Mouse (Mus musculus) limb, embryonic 11.5 days (tissue): ENCODE data around the gene Amotl1. TPM values are rescaled to one million over a fixed set of nuclear protein-coding genes. Genes with fewer than 3 reads are reported as not detected.

Experiments
- ATAC-seq: fragments of 200-750 bp; cut with Nextera tagmentation; 2 replicates; pipeline ENCODE4 v1.8.0; 2017; ENCODE audit warnings: low read depth; ENCODE audit not compliant: insufficient number of reproducible peaks, low FRiP score, low TSS enrichment
- DNase-seq: peaks from one replicate; pipeline ENCODE4 v3.0.0-alpha.2; 2015; ENCODE audit warnings: low spot score
- H3K27ac ChIP-seq: fragments of 300-500 bp; sonication (generic); replicated peaks from 2 replicates; pipeline ENCODE4 v1.5.1; 2014; ENCODE audit warnings: low read depth, mild to moderate bottlenecking, low read length
- H3K27me3 ChIP-seq: fragments of 300-500 bp; sonication (generic); 2 replicates; pipeline ENCODE4 v1.6.1; 2014; ENCODE audit warnings: mild to moderate bottlenecking, low read length, mixed read lengths; ENCODE audit not compliant: control insufficient read depth, insufficient read depth
- H3K36me3 ChIP-seq: fragments of 300-500 bp; sonication (generic); 2 replicates; pipeline ENCODE4 v1.6.1; 2014; ENCODE audit warnings: mild to moderate bottlenecking, low read length, moderate library complexity, mixed read lengths; ENCODE audit not compliant: control insufficient read depth, insufficient read depth
- H3K4me1 ChIP-seq: fragments of 300-500 bp; sonication (generic); 2 replicates; pipeline ENCODE4 v1.6.1; 2014; ENCODE audit warnings: low read length, mixed read lengths; ENCODE audit not compliant: control insufficient read depth, insufficient read depth
- H3K4me2 ChIP-seq: fragments of 300-500 bp; sonication (generic); 2 replicates; pipeline ENCODE4 v1.6.1; 2014; ENCODE audit warnings: low read depth, mild to moderate bottlenecking, moderate library complexity; ENCODE audit not compliant: severe bottlenecking
- H3K4me3 ChIP-seq: fragments of 300-500 bp; sonication (generic); 2 replicates; pipeline ENCODE4 v1.5.1; 2014; ENCODE audit warnings: low read depth, low read length
- H3K9ac ChIP-seq: fragments of 300-500 bp; sonication (generic); 2 replicates; pipeline ENCODE4 v1.6.1; 2014; ENCODE audit warnings: mild to moderate bottlenecking, low read length
- H3K9me3 ChIP-seq: fragments of 300-500 bp; sonication (generic); 2 replicates; pipeline ENCODE4 v1.6.1; 2016; ENCODE audit warnings: low read length; ENCODE audit not compliant: control insufficient read depth
- WGBS: fragments of 180-500 bp; shearing (Covaris S2); extraction: QIAGEN DNeasy Blood & Tissue Kit; methylation state at CpG from one replicate; pipeline ENCODE4 v1.1.7; 2014; 5-methylcytosine and 5-hydroxymethylcytosine counted together
- polyA plus RNA-seq: library from polyadenylated mRNA; unstranded; fragments of >200 nt; fragmentation: Nextera tagmentation; extraction: Ambion mirVana; gene quantifications from 2 replicates; pipeline ENCODE4 v1.2.1, GENCODE M21; 2014

Amotl1 gene
- polyA plus RNA-seq, 1 experiment from 2014 or later = 36.9 TPM

DNA sequence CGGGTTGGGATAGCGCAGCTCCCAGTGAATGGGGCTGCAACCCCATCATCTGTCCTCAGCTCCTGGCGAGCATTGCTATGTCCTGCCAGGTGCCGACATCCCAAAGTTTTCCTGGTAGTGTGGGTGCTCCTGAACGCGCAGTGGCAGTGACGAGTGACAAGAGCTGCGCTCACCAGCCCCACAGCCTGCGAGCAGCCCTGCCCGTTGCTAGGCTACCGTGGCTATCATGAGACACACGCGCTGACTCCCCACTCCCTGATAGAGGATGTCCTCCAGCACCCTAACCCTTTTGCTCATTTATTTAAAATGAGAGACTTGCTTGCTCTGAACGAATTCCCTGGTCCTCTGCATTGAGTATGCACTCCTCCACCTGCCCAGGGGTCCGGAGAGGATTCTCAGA, 10.7 kb downstream of the Amotl1 start:
- Histone ChIP-seq H3K9me3 (no peaks in the 10 kb centered on the region), H3K4me1 (peaks cover 2% of the 10 kb centered on the region; the same call in 1 of the 2 replicates), H3K27me3 (no peaks in the 10 kb centered on the region), H3K4me2 (no peak overlapping the region), H3K9ac (no peak overlapping the region), H3K36me3 (no peaks in the 10 kb centered on the region), H3K4me3 (no peak overlapping the region), H3K27ac (no peak overlapping the region)
- WGBS = 26% methylated on average over 15 of the region's 15 CpGs
- DNase-seq (no peak), ATAC-seq (no peak)

DNA sequence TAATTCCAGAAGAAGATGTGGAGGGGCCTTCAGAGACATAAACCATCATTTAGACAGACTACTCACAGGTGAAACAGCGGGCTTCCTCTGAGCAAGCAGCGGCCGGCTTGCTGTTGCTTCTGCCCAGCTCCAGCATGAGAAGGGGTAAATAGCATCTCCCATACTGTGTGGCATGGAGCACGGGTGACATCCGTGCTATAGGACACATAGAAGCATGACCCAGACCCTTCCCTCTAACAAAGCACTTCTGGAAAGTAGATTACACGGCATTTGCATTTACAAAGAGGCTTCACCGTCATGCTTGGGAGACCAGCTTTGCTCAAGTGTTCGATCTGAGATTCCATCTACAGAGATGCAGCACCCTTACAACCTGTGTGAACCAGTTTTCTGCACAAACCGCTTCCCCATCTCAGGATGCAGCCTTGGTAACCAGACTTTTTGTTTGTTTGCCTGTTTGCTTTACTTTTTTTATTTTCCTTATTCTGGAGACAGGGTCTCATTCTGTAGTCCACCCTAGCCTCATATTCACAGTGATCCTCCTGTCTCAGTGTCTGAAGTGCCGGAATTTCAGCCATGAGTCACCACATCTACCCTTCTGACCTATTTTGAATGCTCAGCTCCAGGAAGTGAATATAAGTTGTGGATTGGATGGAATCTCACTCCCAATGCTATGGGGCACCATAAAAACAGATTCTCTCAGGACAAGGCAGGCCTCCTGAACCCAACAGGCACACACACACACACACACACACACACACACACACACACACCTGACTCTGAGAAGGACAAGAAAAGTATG, 12.3 kb downstream of the Amotl1 start:
- ATAC-seq = no peak

DNA sequence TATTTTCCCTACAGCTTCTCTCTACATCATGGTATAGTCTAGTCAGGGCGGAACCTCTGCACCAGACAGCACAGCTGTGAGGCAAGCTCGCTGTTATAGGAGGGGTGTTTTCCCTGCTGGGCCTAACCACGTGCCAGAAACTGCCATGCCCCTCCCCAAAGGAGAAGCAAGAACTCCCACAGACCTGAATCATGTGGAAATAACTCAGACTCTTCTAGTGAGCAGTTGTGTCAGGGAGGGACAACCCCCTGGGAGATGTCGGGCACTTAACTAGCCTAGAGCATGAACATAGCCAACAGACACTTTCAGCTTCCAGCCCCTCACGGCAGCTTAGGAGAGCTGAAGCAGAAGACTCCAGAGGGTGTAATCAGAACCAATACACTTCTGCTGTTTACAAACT, 13.1 kb downstream of the Amotl1 start:
- no peak for DNase-seq
- ATAC-seq = peak; percentile 28; the same call in 1 of the 2 replicates
- Histone ChIP-seq H3K9ac (no peak overlapping the region), H3K36me3 (no peaks in the 10 kb centered on the region), H3K9me3 (no peaks in the 10 kb centered on the region), H3K4me3 (no peak overlapping the region), H3K4me1 (peaks cover 2% of the 10 kb centered on the region; the same call in 1 of the 2 replicates), H3K27ac (no peak overlapping the region), H3K27me3 (no peaks in the 10 kb centered on the region), H3K4me2 (no peak overlapping the region)
- WGBS = 22% methylated on average over 5 of the region's 5 CpGs

More for the DNA sequence above, 12.3 kb downstream of the Amotl1 start:
- Histone ChIP-seq H3K27me3 (no peaks in the 10 kb centered on the region), H3K4me3 (no peak overlapping the region), H3K9ac (no peak overlapping the region), H3K4me2 (no peak overlapping the region), H3K27ac (no peak overlapping the region), H3K9me3 (no peaks in the 10 kb centered on the region), H3K4me1 (peaks cover 2% of the 10 kb centered on the region; the same call in 1 of the 2 replicates), H3K36me3 (no peaks in the 10 kb centered on the region)
- WGBS = 76% methylated on average over 10 of the region's 10 CpGs
- no peak for DNase-seq

- Histone ChIP-seq H3K4me3 (no peak overlapping the region), H3K9me3 (no peaks in the 10 kb centered on the region), H3K36me3 (no peaks in the 10 kb centered on the region), H3K9ac (no peak overlapping the region), H3K27ac (no peak overlapping the region), H3K27me3 (no peaks in the 10 kb centered on the region), H3K4me2 (no peak overlapping the region), H3K4me1 (peaks cover 9% of the 10 kb centered on the region; the same call in 1 of the 2 replicates)
- no peak for DNase-seq
- ATAC-seq = no peak
- 81% methylated on average over 2 of the region's 2 CpGs for WGBS
These were observed 17.3 kb downstream of the Amotl1 start for GRCm38 (mm10) chr9:14627525-14627924.

GRCm38 (mm10) chr9:14625961-14626360, 18.9 kb downstream of the Amotl1 start:
- no peak for DNase-seq
- H3K36me3 ChIP-seq = no peaks in the 10 kb centered on the region
- ATAC-seq = no peak
- H3K9ac ChIP-seq = no peak overlapping the region
- no peak overlapping the region for H3K27ac ChIP-seq
- no peaks in the 10 kb centered on the region for H3K27me3 ChIP-seq
- WGBS = 88% methylated on average over 3 of the region's 3 CpGs
- H3K9me3 ChIP-seq = no peaks in the 10 kb centered on the region
- 0 out of 2 replicates have a peak, but pooled peaks cover 7% of the 10 kb centered on the region for H3K4me1 ChIP-seq
- no peak overlapping the region for H3K4me3 ChIP-seq
- H3K4me2 ChIP-seq = no peak overlapping the region

- no peaks in the 10 kb centered on the region for H3K27me3 ChIP-seq
- ATAC-seq (no peak), DNase-seq (no peak)
- WGBS = 48% methylated on average over 3 of the region's 3 CpGs
- H3K4me1 ChIP-seq = 0 out of 2 replicates have a peak, but pooled peaks cover 7% of the 10 kb centered on the region
- no peaks in the 10 kb centered on the region for H3K9me3 ChIP-seq
- no peak overlapping the region for H3K27ac ChIP-seq
- H3K4me2 ChIP-seq = no peak overlapping the region
- no peak overlapping the region for H3K4me3 ChIP-seq
- H3K9ac ChIP-seq = no peak overlapping the region
- no peaks in the 10 kb centered on the region for H3K36me3 ChIP-seq
These were observed 19.8 kb downstream of the Amotl1 start for GRCm38 (mm10) chr9:14625024-14625423.

DNA sequence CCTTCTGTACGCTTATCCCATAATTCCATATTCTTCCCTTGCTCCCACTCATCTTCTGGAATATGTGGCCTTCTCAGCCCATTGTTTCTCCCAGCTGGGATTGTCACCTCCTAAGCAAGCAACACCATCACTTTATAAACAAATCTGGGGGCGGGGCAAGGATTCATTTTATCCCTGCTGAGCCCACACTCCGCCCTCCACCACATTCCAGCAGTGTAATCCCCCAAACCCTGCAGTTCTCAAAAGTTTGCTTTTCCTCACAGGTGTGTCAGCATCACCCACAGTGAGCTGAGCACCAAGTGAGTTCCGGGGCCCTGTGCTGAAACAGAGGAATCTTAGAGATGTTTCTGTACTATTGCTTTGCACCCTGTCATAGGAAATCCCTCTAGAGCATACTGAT, 20.9 kb downstream of the Amotl1 start:
- H3K9ac ChIP-seq = no peak overlapping the region
- no peak for DNase-seq
- no peaks in the 10 kb centered on the region for H3K9me3 ChIP-seq
- H3K4me1 ChIP-seq = 0 out of 2 replicates have a peak, but pooled peaks cover 7% of the 10 kb centered on the region
- H3K27me3 ChIP-seq = no peaks in the 10 kb centered on the region
- 66% methylated on average over 4 of the region's 4 CpGs for WGBS
- no peak overlapping the region for H3K27ac ChIP-seq
- ATAC-seq = no peak
- no peak overlapping the region for H3K4me2 ChIP-seq
- no peak overlapping the region for H3K4me3 ChIP-seq
- H3K36me3 ChIP-seq = no peaks in the 10 kb centered on the region

GRCm38 (mm10) chr9:14623250-14623649, 21.6 kb downstream of the Amotl1 start:
- ATAC-seq (no peak; the same call in 1 of the 2 replicates), DNase-seq (no peak)
- no peak overlapping the region for H3K4me2 ChIP-seq
- H3K27me3 ChIP-seq = no peaks in the 10 kb centered on the region
- H3K36me3 ChIP-seq = no peaks in the 10 kb centered on the region
- no peak overlapping the region for H3K4me3 ChIP-seq
- H3K27ac ChIP-seq = no peak overlapping the region
- no peaks in the 10 kb centered on the region for H3K9me3 ChIP-seq
- H3K4me1 ChIP-seq = 0 out of 2 replicates have a peak, but pooled peaks cover 7% of the 10 kb centered on the region
- WGBS = 49% methylated on average over 5 of the region's 5 CpGs
- H3K9ac ChIP-seq = no peak overlapping the region
